Mouse (Mus musculus): ENCODE measurements around the gene Ubtd1. TPM values are rescaled to one million over a fixed set of nuclear protein-coding genes. Genes with fewer than 3 reads are reported as not detected.
A peak's percentile ranks its signal among the peaks of the same experiment; 100 is the strongest.

Ubtd1 gene
- total RNA-seq (2017), result 3.6 and 4.1 TPM in 2 replicates

DNA sequence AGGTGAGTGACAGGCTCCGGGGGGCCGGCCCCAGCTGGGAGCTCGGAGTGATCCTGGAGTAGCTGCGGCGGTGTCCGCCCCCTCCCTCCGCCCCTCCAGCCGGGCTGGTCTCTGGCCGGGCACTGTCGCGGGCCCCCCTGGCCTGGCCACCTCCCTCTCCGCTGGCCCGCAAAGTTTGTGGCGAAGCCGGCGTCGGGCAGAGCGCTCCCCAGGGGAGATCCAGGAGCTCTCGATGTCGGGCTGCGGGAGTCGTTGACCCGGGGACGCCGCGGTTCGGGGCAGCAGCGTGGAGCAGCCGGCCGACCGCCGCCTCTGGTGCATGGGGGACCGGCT is at the start of gene Ubtd1:
Gene Ubtd1, plus strand, starts transcription at position 169 of the 333 bp plus-strand sequence.
- ATAC-seq (replicated peaks; ENCODE audit: low read depth, poor library complexity, severe bottlenecking), result no peak

DNA sequence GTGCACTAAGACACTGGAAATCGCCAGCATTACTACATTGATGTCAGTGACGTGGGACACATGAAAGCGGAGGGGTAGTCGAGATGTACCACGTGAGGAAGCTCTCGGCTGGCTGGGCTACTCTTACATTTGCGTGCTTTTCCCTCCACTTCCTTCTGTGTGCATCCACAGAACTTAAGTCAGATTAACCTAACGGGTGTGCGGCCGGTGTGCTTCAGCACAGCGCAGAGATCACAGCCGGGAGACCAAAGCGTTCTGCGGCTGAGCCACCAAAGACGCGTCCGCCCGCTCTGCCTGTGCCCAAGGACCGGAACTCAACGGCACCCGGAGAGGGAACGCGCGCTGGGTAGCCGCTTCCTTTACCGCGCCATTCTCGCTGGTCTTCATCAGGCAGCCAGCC is 48.9 kb upstream of the Ubtd1 start:
- peak; percentile 57 for ATAC-seq (replicated peaks; ENCODE audit: low read depth, poor library complexity, severe bottlenecking)

GRCm38 (mm10) chr19:41933179-41934086 is 48.1 kb upstream of the Ubtd1 start, which contains the start of the genes Exosc1 and Zdhhc16:
Gene Exosc1, minus strand, starts transcription at chr19:41933423.
Gene Zdhhc16, plus strand, starts transcription at chr19:41933480.
- ATAC-seq (replicated peaks; ENCODE audit: low read depth, poor library complexity, severe bottlenecking), result peak; percentile 97

- no peak for ATAC-seq (replicated peaks; ENCODE audit: low read depth, poor library complexity, severe bottlenecking)
These were observed 47.4 kb upstream of the Ubtd1 start for GRCm38 (mm10) chr19:41934124-41934523.

GRCm38 (mm10) chr19:41935921-41936320 is 45.6 kb upstream of the Ubtd1 start:
- ATAC-seq (replicated peaks; ENCODE audit: low read depth, poor library complexity, severe bottlenecking), result no peak

- ATAC-seq (replicated peaks; ENCODE audit: low read depth, poor library complexity, severe bottlenecking), result no peak
These were observed 43.0 kb upstream of the Ubtd1 start for GRCm38 (mm10) chr19:41938539-41938938.

DNA sequence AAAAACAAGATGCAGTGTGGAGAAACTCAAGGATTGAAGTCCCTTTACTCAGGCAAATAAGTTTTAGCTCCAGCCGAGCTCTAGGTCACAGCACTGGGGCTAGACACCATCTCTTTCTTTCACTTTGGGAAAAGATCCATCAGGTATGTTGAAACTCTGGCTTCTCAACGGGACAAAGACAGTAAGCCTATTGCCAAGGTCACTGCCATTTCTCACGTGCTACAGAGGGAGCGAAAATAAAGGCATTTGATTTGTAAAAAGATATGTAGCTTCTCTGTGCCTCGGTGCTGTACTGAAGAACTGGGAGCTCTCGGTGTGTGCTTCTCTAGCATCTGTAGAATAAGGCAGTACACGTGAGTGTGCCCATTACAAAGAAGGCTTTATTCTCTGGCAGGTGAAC is 37.7 kb upstream of the Ubtd1 start:
- no peak for ATAC-seq (replicated peaks; ENCODE audit: low read depth, poor library complexity, severe bottlenecking)

- ATAC-seq (replicated peaks; ENCODE audit: low read depth, poor library complexity, severe bottlenecking), result peak; percentile 65; the same call in 1 of the 2 replicates
These were observed 29.3 kb upstream of the Ubtd1 start for GRCm38 (mm10) chr19:41952287-41952686.

DNA sequence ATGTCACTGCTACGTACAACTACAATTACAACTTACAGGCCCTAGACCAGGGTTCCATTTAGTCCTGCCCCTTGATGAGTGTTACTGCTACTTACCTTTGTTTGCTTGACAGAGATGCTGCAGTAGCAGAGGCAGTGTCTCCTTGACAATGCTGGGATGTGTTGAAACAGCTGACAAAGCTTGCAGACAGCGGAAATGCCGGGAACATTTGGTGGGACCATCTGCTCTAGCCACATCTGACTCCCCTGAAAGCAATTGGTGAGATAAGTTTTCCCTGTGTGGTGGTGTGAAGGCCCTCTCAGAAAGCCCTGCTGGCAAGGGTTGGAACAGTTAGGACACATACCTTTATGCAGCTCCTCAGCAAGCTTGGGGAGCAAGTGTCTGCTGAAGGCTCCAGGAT is 28.0 kb upstream of the Ubtd1 start:
- ATAC-seq (replicated peaks; ENCODE audit: low read depth, poor library complexity, severe bottlenecking), result no peak

- ATAC-seq (replicated peaks; ENCODE audit: low read depth, poor library complexity, severe bottlenecking), result no peak
These were observed 11.9 kb upstream of the Ubtd1 start for GRCm38 (mm10) chr19:41969618-41970017.

DNA sequence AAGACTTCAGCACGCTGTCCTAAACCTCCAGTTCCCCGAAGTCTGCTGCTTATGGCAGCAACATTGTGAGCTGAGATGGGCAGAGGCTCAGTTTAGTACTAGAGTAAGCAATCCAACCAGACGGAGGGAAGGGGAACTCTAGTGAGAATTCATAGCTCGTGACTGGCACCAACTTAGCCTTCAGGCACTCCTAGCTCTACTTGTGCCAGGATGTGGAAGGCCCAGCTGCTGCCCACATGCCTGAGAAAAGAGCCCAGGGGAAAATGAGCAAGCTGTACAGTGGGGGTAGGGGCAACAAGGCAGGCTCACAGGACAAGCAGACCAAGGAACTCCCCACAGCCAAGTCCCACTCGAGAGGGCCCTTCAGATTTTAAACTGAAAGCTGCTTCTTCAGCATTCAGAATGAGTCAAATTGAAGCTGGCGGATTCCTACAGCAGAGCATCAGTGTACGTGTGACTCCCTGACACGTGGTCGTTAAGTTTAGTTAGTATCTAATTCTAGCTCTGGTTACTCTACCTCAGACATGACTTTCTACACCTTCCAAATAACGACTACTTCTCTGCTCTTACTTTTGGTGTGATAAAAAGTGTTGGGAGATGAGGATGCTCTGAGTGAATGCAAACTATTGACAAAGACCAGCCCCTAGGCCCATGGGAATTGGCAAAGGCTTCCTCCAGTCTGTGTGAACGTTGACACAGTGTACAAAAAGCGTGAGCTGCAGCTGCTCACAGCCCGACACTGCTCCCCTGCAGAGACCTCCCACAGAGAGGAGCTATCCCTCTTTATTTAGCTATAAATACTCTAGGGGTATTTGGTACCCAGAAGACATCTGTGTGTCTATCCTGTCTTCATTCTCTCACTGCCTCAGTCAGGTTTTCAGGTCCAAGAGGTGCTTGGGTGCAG is 7.4 kb upstream of the Ubtd1 start:
- ATAC-seq (replicated peaks; ENCODE audit: low read depth, poor library complexity, severe bottlenecking), result no peak

DNA sequence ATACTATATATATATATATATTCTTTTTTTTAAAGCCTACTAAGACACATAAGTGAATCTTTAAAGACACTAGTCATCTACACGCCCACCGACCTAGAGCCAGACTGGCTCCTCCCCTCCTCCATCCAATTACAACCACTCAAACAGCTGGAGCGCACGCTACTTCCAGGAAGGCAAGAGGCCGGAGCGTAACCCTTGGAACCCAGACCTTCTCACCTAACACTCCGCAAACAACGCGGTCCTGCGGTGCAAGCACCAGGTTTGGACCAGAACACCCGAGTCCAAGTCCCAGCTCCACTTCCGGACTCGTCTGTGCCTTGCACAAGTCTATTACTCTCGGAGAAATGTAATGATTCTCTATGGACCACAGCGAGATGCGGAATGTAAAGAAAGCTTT is 1.1 kb upstream of the Ubtd1 start:
- ATAC-seq (replicated peaks; ENCODE audit: low read depth, poor library complexity, severe bottlenecking), result peak; percentile 17

GRCm38 (mm10) chr19:41980819-41981594 is 556 bp upstream of the Ubtd1 start, which contains the start of gene Mms19:
Gene Mms19, minus strand, starts transcription at chr19:41981157.
- ATAC-seq (replicated peaks; ENCODE audit: low read depth, poor library complexity, severe bottlenecking), result peak; percentile 83

DNA sequence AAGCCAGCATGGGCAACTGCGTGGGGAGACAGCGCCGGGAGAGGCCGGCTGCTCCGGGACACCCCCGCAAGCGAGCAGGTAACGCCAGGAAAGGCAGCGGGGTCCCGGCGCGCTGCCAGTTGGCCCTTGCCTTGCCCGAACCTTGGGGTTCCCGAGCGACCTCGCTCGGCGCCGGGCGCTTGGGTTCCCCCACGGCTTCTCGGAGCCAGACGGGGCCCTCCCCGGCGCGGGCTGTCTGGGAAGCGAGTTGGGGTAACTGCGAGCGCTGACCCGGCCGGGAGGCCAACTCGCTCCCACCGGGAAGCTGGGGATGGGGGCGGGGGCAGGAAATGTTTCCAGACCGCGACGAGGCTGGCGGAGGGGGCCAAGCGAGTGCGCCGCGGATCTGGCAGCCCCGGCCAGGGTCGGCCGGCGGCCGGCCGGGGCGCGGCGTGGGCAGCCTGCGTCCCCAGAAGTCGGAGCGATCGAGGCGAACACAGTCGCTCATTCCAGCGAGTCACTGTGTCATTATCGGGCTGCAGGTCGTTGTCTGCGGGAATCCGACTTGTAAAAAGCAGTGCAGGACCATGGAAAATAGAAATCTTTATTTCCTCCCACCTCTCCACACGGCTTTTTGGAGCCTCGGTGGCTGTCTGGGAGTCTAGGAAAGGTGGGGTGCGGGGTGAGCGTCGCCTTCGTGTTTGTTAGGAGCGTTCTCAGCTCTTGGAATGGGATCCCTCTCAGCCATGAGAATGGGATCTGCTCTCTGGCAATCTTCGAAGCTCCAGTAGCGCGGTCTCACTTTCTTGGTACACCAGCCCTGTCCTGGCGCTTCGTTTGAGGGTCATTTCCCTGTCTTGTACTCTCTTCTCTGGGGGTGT is 598 bp downstream of the Ubtd1 start:
- no peak for ATAC-seq (replicated peaks; ENCODE audit: low read depth, poor library complexity, severe bottlenecking)

DNA sequence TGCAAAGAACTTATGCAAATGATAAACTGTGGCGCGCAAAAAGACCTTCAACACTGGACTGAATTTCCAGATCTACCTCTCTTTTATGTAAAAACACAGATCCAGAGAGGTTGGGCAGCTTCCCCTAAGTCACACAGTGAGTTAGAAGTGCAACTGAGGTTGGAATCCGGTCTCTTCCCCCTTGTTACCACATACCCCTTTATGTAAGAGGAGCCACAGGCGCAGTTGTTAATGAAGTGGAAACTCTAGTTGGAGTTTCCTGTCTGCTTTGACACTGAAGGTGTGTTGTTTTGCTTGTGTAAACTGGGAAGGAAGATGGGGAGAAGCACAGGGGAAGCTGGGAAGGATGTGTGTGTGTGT is 1.2 kb downstream of the Ubtd1 start:
- no peak for ATAC-seq (replicated peaks; ENCODE audit: low read depth, poor library complexity, severe bottlenecking)

DNA sequence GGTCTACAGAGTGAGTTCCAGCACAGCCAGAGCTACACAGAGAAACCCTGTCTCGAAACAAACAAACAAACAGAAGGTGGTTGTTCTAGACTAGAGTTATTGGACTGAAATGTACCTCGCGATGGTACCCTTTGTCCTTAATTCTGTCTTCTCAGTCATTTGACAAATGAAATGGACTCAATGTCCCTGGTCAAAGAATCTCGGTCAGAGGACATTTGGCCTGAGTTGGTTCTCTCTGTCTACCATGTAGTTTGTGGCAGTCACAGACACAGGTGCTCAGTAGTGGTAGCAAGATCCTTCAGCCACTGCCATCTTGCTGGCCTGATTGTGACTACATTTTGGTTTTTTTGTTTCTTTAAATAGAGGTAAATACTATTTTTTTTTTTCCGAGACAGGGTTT is 4.4 kb downstream of the Ubtd1 start:
- ATAC-seq (replicated peaks; ENCODE audit: low read depth, poor library complexity, severe bottlenecking), result no peak

- no peak for ATAC-seq (replicated peaks; ENCODE audit: low read depth, poor library complexity, severe bottlenecking)
These were observed 5.6 kb downstream of the Ubtd1 start for GRCm38 (mm10) chr19:41987206-41987605.

- peak; percentile 52 for ATAC-seq (replicated peaks; ENCODE audit: low read depth, poor library complexity, severe bottlenecking)
These were observed 8.2 kb downstream of the Ubtd1 start for GRCm38 (mm10) chr19:41989810-41990209.

DNA sequence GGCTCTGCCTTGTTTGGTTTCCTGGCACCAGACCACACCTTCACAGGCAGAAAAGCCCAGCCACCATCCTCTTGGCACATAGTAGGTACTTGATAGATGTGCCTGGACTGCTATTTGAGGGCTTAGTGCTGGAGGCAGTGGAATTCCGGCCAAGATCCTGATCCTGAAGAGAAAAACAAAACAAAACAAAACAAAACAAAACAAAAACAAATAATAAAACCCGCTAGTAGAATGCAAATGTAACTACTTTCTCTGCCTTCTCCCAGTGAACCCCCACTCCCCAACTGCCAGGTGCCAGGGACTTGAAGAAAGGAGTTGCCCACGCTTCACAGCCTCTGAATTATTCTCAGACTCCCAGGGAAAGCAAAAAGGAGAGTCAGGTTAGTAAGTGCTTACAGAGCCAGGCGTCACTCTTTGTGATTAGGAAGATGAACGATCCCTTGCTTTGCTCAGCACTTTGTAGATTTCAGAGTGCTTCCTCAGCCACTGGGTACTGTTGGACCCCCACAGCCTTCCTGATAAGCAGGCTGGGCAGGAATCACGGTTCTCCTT is 10.4 kb downstream of the Ubtd1 start:
- no peak; the same call in 1 of the 2 replicates for ATAC-seq (replicated peaks; ENCODE audit: low read depth, poor library complexity, severe bottlenecking)

All from common myeloid progenitor, adult 5-6 weeks (primary cell).